Mouse (Mus musculus): Measurements from ENCODE around the gene Rack1. TPM values are rescaled to one million over a fixed set of nuclear protein-coding genes. Genes with fewer than 3 reads are reported as not detected.
A peak's percentile ranks its signal among the peaks of the same experiment; 100 is the strongest.
"Not testable (repeated sequence)": the region's sequence is repeated elsewhere in the genome, so short reads cannot be mapped to it uniquely, and the experiment has no call there.

Rack1 gene
- total RNA-seq, 2 experiments from 2014 or later = 223 to 235 TPM

DNA sequence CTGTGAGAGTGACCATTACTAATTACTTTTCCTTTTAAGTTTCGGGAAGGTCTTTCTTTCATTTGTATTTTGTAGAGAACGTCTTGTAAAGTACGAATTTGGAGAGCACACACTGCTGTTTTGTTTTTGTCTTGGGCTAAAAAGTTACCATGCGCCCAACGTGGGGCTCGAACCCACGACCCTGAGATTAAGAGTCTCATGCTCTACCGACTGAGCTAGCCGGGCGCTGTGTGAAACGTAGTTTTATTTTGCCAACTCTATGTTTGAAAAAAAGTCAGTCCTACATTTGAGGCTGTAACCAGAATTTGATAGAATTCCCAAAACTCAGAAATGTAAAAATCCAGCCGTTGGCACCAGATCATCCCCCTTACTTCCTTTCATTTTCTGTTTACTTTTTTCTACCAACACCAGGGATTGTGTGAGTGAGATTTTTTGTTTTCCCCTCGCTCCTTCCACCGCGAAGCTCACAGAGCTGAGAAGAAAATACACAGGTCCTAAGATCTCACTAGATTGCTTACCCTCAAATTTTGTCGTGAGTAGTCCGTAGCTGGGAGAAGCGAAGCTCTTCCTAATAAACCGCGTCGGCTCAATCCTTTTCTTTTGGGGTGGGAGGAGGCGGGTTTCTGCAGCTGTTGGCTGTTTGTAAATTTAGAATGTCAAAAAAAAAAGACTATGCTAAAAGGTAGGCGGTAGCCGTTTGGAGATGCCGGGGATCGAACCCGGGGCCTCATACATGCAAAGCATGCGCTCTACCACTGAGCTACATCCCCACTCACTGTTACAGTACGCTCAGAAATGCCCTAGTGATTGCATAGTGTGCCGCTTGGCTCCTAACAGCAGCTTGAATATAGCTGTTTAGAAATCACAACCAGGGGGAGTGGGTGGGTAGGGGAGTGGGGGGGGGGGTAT, 33.9 kb downstream of the Rack1 start:
- peak; percentile 91 to 96 for DNase-seq (ENCODE audit: low spot score in 2 of 2)
- intact Hi-C loops (cut with DNase I) = loop anchor here (1.0 to 2.0 kb wide), 2 partner anchors 15 to 22 kb away; no protein-coding TSS in a partner anchor

DNA sequence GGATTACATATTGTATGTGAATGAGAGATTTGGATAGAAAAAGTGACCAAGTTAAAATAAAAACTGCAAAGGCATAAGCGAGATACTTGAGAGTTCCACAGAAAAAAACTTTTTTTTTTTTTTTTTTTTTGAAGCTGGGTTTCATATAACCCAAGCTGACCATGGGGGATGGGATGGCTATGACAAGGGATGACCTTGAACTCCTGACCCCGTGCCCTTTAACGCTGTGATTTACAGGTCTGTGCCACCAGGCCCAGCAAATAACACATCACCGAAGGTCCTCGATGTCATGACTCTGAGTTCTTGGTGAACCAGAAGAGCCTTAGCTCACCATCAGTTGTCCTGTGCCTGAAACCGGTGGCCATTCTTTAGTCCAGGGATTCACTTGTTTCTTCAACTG, 35.8 kb downstream of the Rack1 start:
- DNase-seq (ENCODE audit: low spot score in 2 of 2) = no peak
- intact Hi-C loops (cut with DNase I) = loop anchor here (2.0 kb wide), 1 partner anchor 17 kb away; no protein-coding TSS in a partner anchor

DNA sequence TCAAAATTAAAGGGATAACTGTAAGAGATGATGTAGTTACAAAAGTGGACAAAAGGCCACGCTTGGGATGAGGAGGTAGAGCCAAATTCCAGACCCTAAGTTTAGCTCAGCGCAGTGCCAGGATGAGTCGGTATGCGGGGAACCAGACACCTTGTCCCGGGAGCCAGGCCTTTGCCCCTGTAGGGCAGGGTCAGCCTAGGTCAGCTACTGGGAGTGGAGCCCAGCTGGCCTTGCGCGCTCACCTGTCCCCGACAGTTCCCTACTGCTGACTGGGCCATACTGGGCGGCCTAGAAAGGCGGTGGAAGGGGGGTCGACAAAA, 36.8 kb downstream of the Rack1 start:
- DNase-seq (ENCODE audit: low spot score in 2 of 2) = no peak
- intact Hi-C loops (cut with DNase I) = no loop called here

DNA sequence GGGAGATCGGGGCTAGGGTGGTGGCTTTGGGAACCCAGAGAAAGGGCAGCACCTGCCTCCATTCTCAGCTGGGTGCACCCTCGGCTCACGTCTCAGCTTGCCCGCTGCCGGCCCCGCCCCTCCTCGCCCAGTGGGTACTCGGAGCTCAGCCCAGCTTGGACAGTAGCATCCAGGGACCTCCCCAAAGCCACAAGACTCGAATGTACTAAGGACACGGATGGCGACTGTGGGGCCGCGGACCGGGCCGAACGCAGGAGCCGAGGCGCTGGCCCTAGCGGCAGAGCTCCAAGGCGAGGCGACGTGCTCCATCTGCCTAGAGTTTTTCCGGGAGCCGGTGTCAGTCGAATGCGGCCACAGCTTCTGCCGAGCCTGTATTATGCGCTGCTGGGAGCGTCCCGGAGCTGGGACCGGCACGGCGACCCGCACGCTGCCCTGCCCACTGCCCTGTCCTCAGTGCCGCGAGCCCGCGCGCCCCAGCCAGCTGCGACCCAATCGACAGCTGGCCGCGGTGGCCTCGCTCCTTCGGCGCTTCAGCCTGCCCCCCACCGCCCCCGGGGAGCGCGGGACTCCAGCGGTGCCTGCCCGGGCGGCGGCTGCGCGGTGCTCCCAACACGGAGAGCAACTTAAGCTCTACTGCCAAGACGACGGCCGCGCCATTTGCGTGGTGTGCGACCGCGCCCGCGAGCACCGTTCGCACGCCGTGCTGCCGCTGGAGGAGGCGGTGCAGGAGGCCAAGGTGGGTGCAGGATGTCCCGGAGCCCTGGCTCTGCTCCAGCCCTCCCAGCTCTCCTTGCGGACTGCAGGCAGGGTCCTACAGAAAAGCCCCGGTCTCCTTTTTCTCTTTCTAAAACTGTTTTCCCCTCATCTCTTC, 37.4 kb downstream of the Rack1 start:
- intact Hi-C loops (cut with DNase I) = no loop called here
- DNase-seq (ENCODE audit: low spot score in 2 of 2) = peak; percentile 56 to 61

DNA sequence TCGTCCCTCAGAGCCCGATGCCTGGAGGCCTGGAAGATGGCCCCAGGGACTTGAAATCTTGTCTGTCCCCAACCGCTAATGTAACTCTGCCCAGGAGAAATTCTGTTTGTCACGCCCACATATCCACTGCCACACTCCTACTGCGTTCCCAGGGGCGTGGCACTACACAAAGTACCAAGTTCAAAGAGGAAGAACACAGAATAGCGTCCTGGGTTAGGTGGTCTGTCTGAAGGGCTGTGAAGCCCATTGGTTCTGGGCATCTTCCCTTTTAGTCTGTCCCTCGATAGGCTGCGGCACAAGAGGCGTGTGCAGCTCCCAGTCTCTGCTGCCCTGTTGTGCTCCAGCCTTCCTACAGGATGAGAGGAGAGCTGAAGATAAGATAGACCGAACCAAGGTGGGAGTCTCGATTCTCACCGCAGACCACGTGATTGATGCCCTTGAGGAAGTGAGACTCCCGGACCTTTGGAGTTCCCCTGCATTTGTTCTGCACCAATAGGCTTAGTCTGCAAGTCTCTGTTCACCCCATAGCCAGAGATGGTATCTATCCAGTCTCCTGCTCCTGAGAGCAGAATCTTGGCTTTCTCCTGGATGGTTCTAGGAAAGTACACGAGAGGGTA, 38.2 kb downstream of the Rack1 start:
- intact Hi-C loops (cut with DNase I) = no loop called here
- no peak for DNase-seq (ENCODE audit: low spot score in 2 of 2)

DNA sequence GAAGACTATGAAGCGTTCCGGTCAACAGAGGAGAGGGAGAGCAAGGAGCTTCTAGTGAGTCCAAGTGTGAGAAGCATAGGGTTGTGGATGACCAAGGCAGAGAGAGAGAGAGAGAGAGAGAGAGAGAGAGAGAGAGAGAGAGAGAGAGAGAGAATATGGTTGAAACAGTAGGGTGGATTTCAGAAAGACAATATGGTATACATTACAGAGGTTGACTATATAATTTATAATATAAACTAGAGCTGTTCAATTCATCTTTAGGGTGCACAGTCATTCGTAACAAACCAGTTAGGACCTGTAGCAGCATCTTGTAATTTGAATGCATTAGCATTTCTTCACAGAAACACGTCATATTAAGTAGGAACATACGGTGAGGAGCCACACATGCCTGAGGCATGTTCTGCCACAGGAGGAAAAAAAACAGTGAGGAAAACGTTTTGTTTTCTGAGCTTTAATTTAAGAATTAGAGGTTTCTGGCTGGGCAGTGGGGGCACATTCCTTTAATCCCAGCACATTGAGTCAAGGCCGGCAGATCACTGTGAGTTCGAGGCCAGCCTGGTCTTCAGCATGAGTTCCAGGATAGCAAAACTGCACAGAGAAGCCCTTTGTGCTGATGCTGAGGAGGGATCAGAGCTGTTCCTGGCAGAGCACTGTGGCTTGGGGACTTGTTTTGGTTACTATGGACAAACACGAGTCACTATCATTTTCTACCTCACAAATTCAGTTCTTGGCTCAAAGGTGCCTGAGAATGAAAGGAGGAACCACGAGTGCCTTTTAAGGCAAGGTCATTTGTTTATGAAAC, 38.9 kb downstream of the Rack1 start:
- intact Hi-C loops (cut with DNase I) = no loop called here
- no peak for DNase-seq (ENCODE audit: low spot score in 2 of 2)

DNA sequence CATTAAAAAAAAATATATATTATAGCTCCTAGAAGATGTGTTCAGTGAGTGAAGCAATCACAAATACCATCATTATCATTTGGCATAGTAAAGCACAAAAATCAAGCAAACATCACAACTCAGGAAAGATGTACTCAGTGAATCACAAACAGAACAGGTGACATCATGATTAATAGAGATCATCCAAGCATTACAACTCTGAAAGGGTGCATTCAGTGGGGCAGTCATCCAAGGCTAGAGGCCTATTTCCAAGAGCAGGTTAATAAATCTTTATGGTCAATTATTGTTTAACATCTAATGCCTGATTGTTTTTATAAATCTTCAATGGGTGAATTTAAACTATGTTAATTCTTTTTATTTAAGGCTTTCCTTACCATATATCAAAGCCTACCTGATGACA, 40.7 kb downstream of the Rack1 start:
- intact Hi-C loops (cut with DNase I) = no loop called here
- no peak for DNase-seq (ENCODE audit: low spot score in 2 of 2)

DNA sequence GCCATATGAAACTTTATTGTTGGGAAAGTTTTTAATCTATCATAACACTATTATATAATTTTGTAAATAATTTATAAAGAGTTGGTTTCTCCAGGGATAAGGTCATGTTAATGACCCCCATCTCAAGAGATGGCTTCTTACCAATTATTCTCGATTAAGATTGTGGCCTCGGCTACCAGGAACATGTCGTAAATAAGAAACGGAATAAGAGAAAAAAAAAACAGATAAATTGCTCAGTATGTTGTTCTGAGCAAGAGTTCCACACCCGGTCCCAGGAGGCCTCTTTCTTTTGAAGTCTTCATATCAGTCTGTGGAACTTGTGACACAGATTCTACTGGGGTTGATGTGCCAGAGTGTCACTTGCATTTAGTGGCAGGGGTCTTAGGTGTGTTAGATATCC, 41.1 kb downstream of the Rack1 start:
- no peak for DNase-seq (ENCODE audit: low spot score in 2 of 2)
- intact Hi-C loops (cut with DNase I) = no loop called here

DNA sequence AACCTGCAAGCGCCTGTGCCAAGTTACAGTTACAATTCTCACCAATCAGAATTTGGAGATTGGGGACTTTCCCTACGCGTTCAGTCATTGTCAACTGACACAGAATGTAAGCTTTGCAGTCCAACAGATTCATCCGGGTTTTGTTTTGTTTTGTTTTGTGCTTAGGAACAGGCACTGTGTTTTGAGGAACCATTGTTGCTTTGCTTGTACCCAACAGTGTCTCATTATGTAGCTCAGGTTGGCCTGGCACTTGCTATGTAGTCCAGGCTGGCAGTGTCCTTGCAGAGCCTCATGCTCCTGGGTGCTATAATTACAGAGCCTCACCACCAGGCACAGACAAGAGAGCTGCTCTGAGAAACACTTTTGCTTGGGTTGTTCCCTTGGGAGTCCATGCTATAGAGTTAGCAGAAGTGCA, 42.3 kb downstream of the Rack1 start:
- no peak for DNase-seq (ENCODE audit: low spot score in 2 of 2)

DNA sequence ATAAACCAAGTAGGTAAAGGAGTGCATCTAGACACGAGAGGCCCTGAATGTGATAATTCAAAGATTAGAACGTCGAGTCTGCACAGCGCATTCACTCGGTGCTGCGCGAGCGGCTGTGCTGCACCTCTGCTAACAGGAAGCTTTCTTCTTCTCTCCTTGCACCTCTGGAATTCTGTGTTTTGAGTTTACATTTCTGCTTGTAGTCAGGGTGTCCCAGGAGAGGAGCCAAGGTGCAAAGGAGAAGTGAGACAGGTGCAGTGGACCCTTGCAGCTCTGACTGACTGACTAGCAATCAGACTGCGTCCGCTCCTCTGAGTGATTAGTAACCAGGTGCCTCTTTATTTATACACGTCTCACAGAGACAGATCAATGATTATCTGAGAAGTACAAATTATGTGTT, 43.1 kb downstream of the Rack1 start:
- intact Hi-C loops (cut with DNase I) = no loop called here
- DNase-seq (ENCODE audit: low spot score in 2 of 2) = no peak

More for the DNA sequence above, 42.3 kb downstream of the Rack1 start:
- intact Hi-C loops (cut with DNase I) = no loop called here

DNA sequence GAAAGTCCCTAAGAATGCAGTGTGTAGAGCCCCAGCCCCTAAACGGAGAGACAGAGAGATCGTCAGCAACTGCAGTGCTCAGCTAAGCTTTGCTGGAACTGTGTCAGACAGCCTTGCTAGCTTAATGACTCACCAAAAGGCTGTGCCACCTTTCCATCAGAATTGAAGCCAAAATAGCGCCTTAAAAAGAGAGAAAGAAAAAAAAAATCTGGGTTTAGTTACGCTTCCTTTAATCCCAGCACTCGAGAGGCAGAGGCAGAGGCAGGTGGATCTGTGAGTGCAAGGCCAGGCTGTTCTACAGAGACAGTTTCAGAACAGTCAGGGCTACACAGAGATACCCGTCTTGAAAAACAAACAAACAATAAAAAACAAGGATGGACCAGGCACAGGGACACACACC, 44.2 kb downstream of the Rack1 start:
- intact Hi-C loops (cut with DNase I) = no loop called here
- DNase-seq (ENCODE audit: low spot score in 2 of 2) = peak in 1 of 2 experiments; percentile 53

DNA sequence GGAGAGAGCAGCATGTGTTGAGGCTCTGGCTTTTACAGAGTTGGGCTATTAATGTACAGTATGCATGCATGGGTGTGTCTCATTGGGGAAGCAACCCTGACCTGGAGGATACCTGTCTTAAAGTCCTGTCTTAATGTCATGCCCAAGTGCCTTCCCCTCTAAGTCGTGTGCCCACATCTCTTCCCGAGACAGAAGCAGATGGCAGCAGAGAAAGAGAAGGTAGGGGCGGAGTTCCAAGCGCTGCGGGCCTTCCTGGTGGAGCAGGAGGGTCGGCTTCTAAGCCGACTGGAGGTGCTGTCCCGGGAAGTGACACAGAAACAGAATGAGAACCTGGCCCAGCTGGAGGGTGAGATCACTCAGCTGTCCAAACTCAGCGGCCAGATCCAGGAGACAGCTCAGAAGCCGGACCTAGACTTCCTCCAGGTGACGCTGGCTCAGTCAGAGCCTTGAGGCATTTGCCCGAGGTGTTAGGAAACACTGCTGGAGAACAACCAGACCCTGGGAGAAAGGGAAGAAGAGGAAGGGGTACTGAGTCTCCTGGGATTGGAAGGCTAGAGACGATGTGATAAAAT, 45.2 kb downstream of the Rack1 start:
- intact Hi-C loops (cut with DNase I) = no loop called here
- DNase-seq (ENCODE audit: low spot score in 2 of 2) = no peak

DNA sequence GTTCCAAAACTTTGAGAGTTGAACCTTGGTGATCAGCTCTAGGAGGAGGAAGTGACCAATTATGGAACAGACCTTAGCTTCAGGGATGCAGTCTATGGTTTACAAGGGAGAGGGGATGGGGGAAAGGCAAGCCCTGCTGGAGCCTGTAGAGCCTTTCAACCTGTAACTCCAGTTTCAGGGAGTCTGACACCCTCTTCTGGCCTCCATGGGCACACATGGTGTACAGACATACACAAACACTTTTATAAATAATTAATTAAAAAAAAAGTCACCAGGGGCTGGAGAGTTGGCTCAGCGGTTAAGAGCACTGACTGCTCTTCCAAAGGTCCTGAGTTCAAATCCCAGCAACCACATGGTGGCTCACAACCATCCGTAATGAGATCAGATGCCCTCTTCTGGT, 46.2 kb downstream of the Rack1 start:
- DNase-seq (ENCODE audit: low spot score in 2 of 2); intact Hi-C loops (cut with DNase I): not testable (repeated sequence)

DNA sequence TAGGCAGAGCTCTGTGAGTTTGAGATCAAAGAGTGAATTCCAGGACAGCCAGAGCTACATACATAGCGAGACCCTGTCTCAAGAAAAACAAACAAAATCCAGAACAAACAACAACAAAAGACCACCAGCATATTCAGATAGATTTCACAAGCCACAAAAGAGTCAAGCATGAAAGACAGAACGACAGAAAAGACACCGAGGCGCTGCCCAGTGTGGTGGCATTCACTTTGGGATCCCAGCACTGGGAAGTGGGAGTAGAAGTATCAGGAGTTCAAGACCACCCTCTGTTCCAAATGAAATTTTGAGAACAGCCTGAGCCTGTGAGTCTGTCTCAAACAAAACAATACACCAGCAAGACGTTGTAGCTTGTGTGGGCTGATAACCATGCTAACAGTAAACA, 46.7 kb downstream of the Rack1 start:
- intact Hi-C loops (cut with DNase I) = no loop called here
- no peak for DNase-seq (ENCODE audit: low spot score in 2 of 2)

DNA sequence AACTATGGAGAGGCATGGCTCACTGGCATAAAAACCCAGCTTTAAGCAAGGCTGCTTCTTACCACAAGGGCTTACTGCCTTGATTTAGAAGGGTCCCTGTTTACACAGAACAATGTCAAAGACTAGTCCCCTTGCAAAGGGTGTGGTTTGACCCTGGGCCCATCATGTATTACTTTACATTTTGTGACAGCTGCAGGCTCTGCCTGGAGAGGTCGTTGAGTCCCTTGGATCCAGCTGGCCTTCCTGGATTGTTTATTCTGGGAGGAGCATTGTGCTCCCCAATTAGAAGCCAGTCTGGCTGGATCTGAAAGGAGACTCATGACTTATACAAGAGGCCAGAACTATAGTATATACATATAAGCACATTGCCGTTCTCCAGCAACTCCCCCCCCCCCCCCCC, 50.1 kb downstream of the Rack1 start:
- intact Hi-C loops (cut with DNase I) = no loop called here
- no peak for DNase-seq (ENCODE audit: low spot score in 2 of 2)

DNA sequence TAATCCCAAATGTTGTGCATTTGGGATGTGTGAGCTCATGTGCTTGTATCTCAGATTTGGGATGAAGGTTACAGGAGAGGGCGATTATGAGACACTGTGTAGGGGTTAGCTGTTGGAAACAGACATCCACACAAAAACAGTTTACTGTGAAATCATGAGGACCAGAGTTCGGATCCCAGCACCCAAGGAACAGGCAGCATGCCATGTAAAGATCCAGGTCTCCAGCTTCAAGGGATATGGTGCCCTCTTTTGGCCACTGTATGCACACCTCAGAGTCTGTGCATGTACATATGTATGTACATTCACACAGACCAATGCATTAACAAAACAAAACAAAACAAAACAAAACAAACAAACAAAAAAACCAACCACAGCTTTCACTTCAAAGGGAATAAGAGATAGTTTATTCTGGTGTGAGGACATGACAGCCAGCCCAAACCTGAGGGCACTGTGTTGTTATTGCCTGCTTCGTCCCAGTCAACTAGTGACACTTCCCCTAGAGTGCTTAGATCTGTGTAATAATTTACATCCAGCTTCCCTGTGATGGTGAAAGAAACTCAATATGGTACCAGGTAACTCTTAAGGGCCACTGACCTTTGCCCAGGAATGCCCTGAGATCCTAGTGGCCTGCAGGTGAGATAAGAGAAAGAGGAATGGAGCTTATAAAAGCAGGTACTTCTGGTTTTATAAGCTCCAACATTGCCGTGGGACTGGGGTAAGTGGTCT, 51.3 kb downstream of the Rack1 start:
- intact Hi-C loops (cut with DNase I) = no loop called here
- no peak for DNase-seq (ENCODE audit: low spot score in 2 of 2)

DNA sequence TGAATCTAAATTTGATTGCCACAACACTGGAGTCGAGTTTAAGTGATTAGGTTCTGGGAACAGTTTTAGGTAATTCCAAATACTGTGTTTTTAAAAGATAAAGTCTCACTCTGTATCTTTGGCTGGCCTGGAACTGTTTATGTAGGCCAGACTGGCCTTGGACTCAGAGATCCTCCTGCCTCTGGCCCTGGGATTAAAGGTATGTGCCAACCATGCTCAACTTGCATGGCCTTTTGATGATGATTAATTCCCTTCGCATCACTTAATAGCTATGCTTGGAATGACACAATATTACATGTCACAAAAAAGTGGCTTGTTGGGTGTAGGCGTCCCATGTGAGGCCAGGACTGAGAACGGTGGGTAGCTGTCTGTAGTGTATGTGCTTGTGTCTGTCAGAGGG, 52.1 kb downstream of the Rack1 start:
- no peak for DNase-seq (ENCODE audit: low spot score in 2 of 2)
- intact Hi-C loops (cut with DNase I) = no loop called here

DNA sequence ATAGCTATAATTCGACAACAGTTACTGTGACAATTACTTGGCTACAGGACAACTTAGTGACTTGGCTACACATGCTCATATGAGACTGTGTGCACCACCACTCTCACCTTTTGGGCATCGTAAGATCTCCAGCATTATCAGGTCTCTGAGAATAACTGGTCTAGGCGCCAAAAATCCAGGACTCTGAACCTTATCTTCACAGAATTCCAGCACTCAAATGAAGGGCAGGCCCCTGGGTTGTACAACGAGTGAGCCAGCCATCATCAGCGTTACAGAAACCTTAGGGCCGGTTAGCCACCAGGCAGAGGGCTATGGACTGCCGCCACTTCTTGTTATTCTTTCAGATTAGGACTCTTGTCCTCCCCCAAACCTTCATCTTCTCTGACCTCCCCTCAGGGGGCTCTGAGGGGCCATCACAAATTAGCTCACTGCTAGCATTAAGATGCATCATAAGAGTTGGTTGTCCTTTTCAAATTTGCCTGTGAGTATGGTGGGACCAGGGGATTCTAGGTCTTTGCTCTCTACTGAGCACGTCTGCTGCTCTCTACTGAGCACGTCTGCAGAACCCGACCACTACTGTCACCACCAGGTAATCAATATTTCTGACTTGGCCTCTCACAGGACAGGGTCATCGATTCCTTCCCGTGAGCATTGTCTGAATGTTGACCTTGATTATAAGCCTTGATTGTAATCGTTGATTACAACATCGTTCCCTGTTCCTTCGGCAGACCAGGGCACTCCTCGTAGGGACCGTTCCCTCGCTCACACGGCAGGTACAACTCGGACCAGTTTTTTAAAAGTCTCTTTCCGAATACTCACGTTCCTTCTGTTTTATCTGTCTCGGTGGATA, 52.7 kb downstream of the Rack1 start:
- intact Hi-C loops (cut with DNase I) = no loop called here
- DNase-seq (ENCODE audit: low spot score in 2 of 2) = no peak

All from left cerebral cortex, postnatal 25 days (tissue).